Mouse (Mus musculus): ENCODE results near the gene Hist2h2aa1.
"Not testable (repeated sequence)": the region's sequence is repeated elsewhere in the genome, so short reads cannot be mapped to it uniquely, and the experiment has no call there.

GRCm38 (mm10) chr3:96238954-96239793, 6.1 kb upstream of the Hist2h2aa1 start, which contains the start of gene Hist2h3c2:
- not testable (repeated sequence) for TF ChIP-seq CTCF (IDR thresholded peaks at IDR 0.05; ENCODE audit: control insufficient read depth, insufficient read depth, insufficient read length); CEBPB (IDR thresholded peaks at IDR 0.05; ENCODE audit: low read depth); MAX (IDR thresholded peaks at IDR 0.05); MYOD1 (IDR thresholded peaks at IDR 0.05; ENCODE audit: control insufficient read depth, insufficient read length, low read depth); USF1 (IDR thresholded peaks at IDR 0.05; ENCODE audit: low read depth); MYOG (IDR thresholded peaks at IDR 0.05; ENCODE audit: control insufficient read depth, extremely low read depth, insufficient read length)

Measured in C2C12 (cell line).